Mouse (Mus musculus): Measurements from ENCODE around the gene Zfp316. TPM values are rescaled to one million over a fixed set of nuclear protein-coding genes. Genes with fewer than 3 reads are reported as not detected.

The Zfp316 gene
- polyA plus RNA-seq, 1 experiment from 2014 or later = 12.1 TPM

DNA sequence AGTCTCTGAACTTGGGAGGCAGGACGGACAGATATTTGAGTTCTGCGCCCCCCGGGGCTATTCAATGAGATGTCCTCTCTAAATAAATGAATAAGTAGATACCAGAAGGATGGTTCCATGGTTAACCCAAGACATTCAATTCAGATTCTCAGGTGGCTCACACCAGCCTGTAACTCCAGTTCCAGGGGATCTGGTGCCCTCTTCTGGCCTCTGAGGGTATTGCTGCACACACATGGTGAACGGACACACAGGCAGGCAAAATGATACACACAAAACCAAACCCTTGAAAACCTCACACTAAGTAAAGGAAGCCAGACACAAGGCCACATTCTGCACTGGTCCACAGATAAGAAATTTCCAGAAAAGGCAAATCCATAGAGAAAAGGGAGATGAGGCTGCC is 29.9 kb upstream of the Zfp316 start:
- 93% methylated on average over 4 of the region's 4 CpGs for WGBS
- Histone ChIP-seq H3K4me1 (replicated peaks) (no peaks in the 10 kb centered on the region), H3K36me3 (peaks cover 76% of the 10 kb centered on the region), H3K27me3 (no peaks in the 10 kb centered on the region), H3K9me3 (no peaks in the 10 kb centered on the region), H3K4me2 (replicated peaks) (no peak overlapping the region), H3K4me3 (replicated peaks) (no peak overlapping the region), H3K27ac (no peak overlapping the region), H3K9ac (replicated peaks) (no peak overlapping the region)
- ATAC-seq = no peak

DNA sequence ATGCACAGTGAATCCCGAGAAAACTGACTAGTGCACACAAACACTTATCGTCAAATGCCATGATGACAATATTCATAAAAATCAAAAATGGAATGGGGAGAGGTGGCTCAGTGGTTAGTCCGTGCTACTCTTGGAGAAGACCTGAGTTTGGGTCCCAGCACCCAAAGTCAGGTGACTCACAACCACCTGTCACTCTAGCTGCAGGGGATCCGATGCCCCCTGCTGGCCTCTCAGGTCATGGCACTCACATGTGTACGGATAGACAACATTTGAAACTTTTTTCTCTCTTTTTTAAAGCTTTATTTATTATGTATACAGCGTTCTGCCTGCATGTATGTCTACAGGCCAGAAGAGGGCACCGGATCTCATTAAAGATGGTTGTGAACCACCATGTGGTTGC is 28.6 kb upstream of the Zfp316 start:
- Histone ChIP-seq H3K27ac (no peak overlapping the region), H3K36me3 (peaks cover 66% of the 10 kb centered on the region), H3K4me3 (replicated peaks) (no peak overlapping the region), H3K4me2 (replicated peaks) (no peak overlapping the region), H3K9me3 (no peaks in the 10 kb centered on the region), H3K27me3 (peaks cover 13% of the 10 kb centered on the region), H3K4me1 (replicated peaks) (peaks cover 5% of the 10 kb centered on the region), H3K9ac (replicated peaks) (no peak overlapping the region)
- ATAC-seq = no peak
- WGBS = 92% methylated on average over 7 of the region's 7 CpGs

DNA sequence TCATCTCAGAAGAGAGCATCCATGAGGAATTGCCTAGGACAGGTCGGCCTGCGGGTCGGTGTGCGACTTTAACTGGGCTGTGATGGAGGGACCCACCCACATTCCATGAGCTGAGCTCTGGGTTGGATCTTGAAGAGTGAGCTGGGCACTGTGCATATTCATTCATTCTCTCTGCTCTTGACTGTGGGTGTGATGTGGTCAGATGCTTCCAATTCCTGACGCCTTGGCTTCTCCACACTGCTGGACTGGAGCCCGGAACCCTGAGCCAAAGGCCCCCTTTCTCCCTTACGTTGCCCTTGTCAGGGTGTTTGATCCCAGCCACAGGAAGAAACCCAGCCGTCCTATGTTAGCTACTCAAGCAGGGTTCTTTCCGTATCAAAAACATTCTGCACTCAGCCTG is 28.2 kb upstream of the Zfp316 start:
- no peaks in the 10 kb centered on the region for H3K9me3 ChIP-seq
- no peak overlapping the region for H3K9ac ChIP-seq (replicated peaks)
- H3K36me3 ChIP-seq = peaks cover 61% of the 10 kb centered on the region
- H3K27ac ChIP-seq = no peak overlapping the region
- no peak overlapping the region for H3K4me2 ChIP-seq (replicated peaks)
- no peak for ATAC-seq
- WGBS = 96% methylated on average over 9 of the region's 9 CpGs
- H3K27me3 ChIP-seq = peaks cover 17% of the 10 kb centered on the region
- peaks cover 9% of the 10 kb centered on the region for H3K4me1 ChIP-seq (replicated peaks)
- no peak overlapping the region for H3K4me3 ChIP-seq (replicated peaks)

- 95% methylated on average over 2 of the region's 2 CpGs for WGBS
- Histone ChIP-seq H3K4me2 (replicated peaks) (no peak overlapping the region), H3K9ac (replicated peaks) (no peak overlapping the region), H3K36me3 (peaks cover 35% of the 10 kb centered on the region), H3K4me3 (replicated peaks) (no peak overlapping the region), H3K27me3 (peaks cover 43% of the 10 kb centered on the region), H3K9me3 (no peaks in the 10 kb centered on the region), H3K4me1 (replicated peaks) (peaks cover 11% of the 10 kb centered on the region), H3K27ac (no peak overlapping the region)
- no peak for ATAC-seq
Observed at GRCm38 (mm10) chr5:143295330-143295729, 25.5 kb upstream of the Zfp316 start.

DNA sequence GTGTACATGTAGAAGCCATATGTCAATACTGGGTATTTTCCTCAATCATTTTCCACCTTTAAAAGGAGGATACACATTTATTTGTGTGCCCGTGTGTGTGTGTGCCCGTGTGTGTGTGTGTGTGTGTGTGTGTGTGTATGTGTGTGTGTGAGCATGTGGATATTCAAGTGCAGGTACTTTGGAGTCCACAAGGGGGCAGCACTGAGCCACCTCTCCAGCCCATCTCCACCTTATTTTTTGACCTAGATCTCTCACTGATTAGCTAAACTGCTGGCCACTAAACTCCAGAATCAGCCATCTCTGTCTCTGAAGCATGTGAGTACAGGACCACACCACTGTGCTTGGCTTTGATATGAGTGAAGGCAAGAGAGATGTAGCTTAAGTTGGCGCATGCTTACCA is 25.0 kb upstream of the Zfp316 start:
- H3K4me1 ChIP-seq (replicated peaks) = peaks cover 11% of the 10 kb centered on the region
- H3K9me3 ChIP-seq = no peaks in the 10 kb centered on the region
- peaks cover 48% of the 10 kb centered on the region for H3K27me3 ChIP-seq
- H3K4me3 ChIP-seq (replicated peaks) = no peak overlapping the region
- 92% methylated on average over 3 of the region's 3 CpGs for WGBS
- H3K27ac ChIP-seq = no peak overlapping the region
- H3K36me3 ChIP-seq = peaks cover 30% of the 10 kb centered on the region
- no peak for ATAC-seq
- H3K9ac ChIP-seq (replicated peaks) = no peak overlapping the region
- no peak overlapping the region for H3K4me2 ChIP-seq (replicated peaks)

GRCm38 (mm10) chr5:143293404-143293803 is 23.6 kb upstream of the Zfp316 start, which contains the start of gene Zfp853:
Zfp853 (minus strand) TSS chr5:143293623.
- Histone ChIP-seq H3K4me2 (replicated peaks) (peak within 1 kb of the TSS; percentile 69), H3K27me3 (peaks cover 63% of the 10 kb centered on the region), H3K36me3 (peaks cover 16% of the 10 kb centered on the region), H3K4me3 (replicated peaks) (peak within 1 kb of the TSS; percentile 43), H3K9me3 (no peaks in the 10 kb centered on the region), H3K27ac (no peak within 1 kb of the TSS), H3K9ac (replicated peaks) (peak within 1 kb of the TSS; percentile 65), H3K4me1 (replicated peaks) (peaks cover 13% of the 10 kb centered on the region)
- ATAC-seq = peak; percentile 35; the same call in 1 of the 2 replicates
- 7% methylated on average over 25 of the region's 38 CpGs for WGBS

DNA sequence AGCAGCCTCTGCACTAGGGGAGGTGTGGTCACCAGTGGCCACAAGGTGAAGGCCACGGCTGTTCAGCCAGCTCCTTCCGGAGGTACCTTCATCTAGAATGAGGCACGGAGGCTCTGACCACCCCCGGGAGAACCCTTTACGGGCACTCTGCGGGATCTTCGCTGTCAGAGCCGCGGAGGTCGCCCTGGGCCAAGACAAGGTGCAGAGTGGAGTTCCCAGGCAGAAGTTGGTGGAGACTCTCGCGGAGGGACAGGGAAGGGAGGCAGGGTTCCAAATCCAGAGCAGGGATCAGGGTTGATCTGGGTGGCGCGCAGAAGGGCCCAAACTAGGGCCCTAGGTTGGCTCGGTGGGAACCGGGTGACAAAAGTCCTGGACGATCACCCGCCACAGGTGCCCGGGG is 23.1 kb upstream of the Zfp316 start:
- WGBS = 3% methylated on average over 18 of the region's 19 CpGs
- peaks cover 10% of the 10 kb centered on the region for H3K36me3 ChIP-seq
- peak; percentile 7; the same call in 1 of the 2 replicates for ATAC-seq
- H3K27ac ChIP-seq = no peak overlapping the region
- no peaks in the 10 kb centered on the region for H3K9me3 ChIP-seq
- peaks cover 18% of the 10 kb centered on the region for H3K4me1 ChIP-seq (replicated peaks)
- H3K9ac ChIP-seq (replicated peaks) = peak overlapping the region; percentile 65
- peaks cover 68% of the 10 kb centered on the region for H3K27me3 ChIP-seq
- H3K4me2 ChIP-seq (replicated peaks) = peak overlapping the region; percentile 69
- H3K4me3 ChIP-seq (replicated peaks) = peak overlapping the region; percentile 43

GRCm38 (mm10) chr5:143289299-143289698 is 19.5 kb upstream of the Zfp316 start:
- Histone ChIP-seq H3K4me2 (replicated peaks) (no peak overlapping the region), H3K9ac (replicated peaks) (no peak overlapping the region), H3K36me3 (no peaks in the 10 kb centered on the region; the same call in 1 of the 2 replicates), H3K4me3 (replicated peaks) (no peak overlapping the region), H3K27me3 (peaks cover 89% of the 10 kb centered on the region), H3K27ac (no peak overlapping the region), H3K4me1 (replicated peaks) (peaks cover 22% of the 10 kb centered on the region), H3K9me3 (no peaks in the 10 kb centered on the region)
- 76% methylated on average over 9 of the region's 9 CpGs for WGBS
- no peak for ATAC-seq

GRCm38 (mm10) chr5:143288378-143288911 is 18.6 kb upstream of the Zfp316 start:
- H3K4me2 ChIP-seq (replicated peaks) = peak overlapping the region; percentile 50

DNA sequence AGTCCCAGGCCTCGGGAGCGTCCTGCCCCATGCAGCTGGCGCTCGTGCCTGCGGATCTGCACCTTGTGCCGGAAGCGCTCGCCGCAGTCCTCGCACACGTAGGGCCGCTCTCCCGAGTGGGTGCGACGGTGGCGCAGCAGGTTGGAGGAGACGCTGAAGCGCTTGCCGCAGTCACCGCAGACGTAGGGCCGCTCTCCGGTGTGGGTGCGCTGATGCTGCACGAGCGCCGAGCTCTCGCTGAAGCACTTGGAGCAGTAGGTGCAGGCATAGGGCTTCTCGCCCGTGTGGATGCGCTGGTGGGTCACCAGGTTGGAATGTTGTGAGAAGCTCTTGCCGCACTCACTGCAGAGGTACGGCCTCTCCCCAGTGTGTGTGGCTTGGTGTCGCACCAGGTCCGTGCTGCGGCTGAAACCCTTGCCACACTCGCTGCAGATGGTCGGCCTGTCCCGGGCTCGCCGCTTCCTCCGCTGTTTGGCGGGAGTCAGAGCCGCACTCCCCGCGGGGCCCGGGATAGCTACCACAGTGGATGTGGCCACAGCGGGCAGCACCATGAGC is 18.0 kb upstream of the Zfp316 start:
- peak; percentile 55; the same call in 1 of the 2 replicates for ATAC-seq
- Histone ChIP-seq H3K36me3 (no peaks in the 10 kb centered on the region; the same call in 1 of the 2 replicates), H3K27ac (no peak overlapping the region), H3K4me2 (replicated peaks) (peak overlapping the region; percentile 50), H3K4me3 (replicated peaks) (peak overlapping the region; percentile 27), H3K27me3 (peaks cover 75% of the 10 kb centered on the region), H3K9me3 (no peaks in the 10 kb centered on the region), H3K9ac (replicated peaks) (peak overlapping the region; percentile 51), H3K4me1 (replicated peaks) (peaks cover 12% of the 10 kb centered on the region)
- WGBS = under 1% methylated on average over 48 of the region's 48 CpGs

More at GRCm38 (mm10) chr5:143288378-143288911, 18.6 kb upstream of the Zfp316 start:
- no peaks in the 10 kb centered on the region for H3K9me3 ChIP-seq
- H3K4me1 ChIP-seq (replicated peaks) = peaks cover 18% of the 10 kb centered on the region
- peak overlapping the region; percentile 51; the same call in 1 of the 2 replicates for H3K9ac ChIP-seq (replicated peaks)
- H3K36me3 ChIP-seq = no peaks in the 10 kb centered on the region; the same call in 1 of the 2 replicates
- H3K4me3 ChIP-seq (replicated peaks) = peak overlapping the region; percentile 27
- 12% methylated on average over 9 of the region's 9 CpGs for WGBS
- H3K27ac ChIP-seq = no peak overlapping the region
- ATAC-seq = no peak
- H3K27me3 ChIP-seq = peaks cover 80% of the 10 kb centered on the region

DNA sequence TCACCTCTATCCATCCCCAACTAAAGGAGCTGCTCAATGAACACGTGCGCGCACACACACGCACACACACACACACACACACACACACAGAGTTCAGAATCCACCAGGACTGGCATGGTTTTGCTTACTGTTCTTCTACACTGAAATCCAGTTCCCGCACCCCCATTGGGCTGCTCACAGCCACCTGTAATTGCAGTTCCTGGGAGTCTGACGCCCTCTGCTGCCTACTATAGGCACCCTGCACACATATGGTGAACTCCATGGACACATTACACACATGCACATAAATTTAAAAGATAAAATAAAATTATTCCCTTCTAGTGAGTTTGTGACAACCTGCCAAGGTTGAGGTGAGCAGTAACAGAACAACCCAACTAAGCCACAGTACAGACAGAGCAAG is 14.9 kb upstream of the Zfp316 start:
- peaks cover 12% of the 10 kb centered on the region for H3K4me1 ChIP-seq (replicated peaks)
- WGBS = 42% methylated on average over 6 of the region's 6 CpGs
- H3K27me3 ChIP-seq = peaks cover 51% of the 10 kb centered on the region
- H3K9ac ChIP-seq (replicated peaks) = no peak overlapping the region
- no peak for ATAC-seq
- H3K36me3 ChIP-seq = no peaks in the 10 kb centered on the region; the same call in 1 of the 2 replicates
- no peak overlapping the region for H3K27ac ChIP-seq
- no peak overlapping the region for H3K4me2 ChIP-seq (replicated peaks)
- H3K4me3 ChIP-seq (replicated peaks) = no peak overlapping the region
- no peaks in the 10 kb centered on the region for H3K9me3 ChIP-seq

GRCm38 (mm10) chr5:143279247-143279646 is 9.4 kb upstream of the Zfp316 start:
- no peak overlapping the region for H3K27ac ChIP-seq
- peaks cover 16% of the 10 kb centered on the region for H3K27me3 ChIP-seq
- 32% methylated on average over 10 of the region's 10 CpGs for WGBS
- H3K4me3 ChIP-seq (replicated peaks) = no peak overlapping the region
- H3K9ac ChIP-seq (replicated peaks) = no peak overlapping the region
- H3K4me2 ChIP-seq (replicated peaks) = no peak overlapping the region
- H3K4me1 ChIP-seq (replicated peaks) = no peaks in the 10 kb centered on the region
- no peaks in the 10 kb centered on the region for H3K36me3 ChIP-seq
- no peak for ATAC-seq
- H3K9me3 ChIP-seq = no peaks in the 10 kb centered on the region
